Mouse (Mus musculus) ES-E14 (cell line): ENCODE measurements around the gene Slc25a12.
"Not testable (repeated sequence)": the region's sequence is repeated elsewhere in the genome, so short reads cannot be mapped to it uniquely, and the experiment has no call there.

Source experiments
- CHD2 ChIP-seq: IDR thresholded peaks from 2 replicates; pipeline ENCODE4 v1.6.1; 2014; ENCODE audit warnings: mild to moderate bottlenecking, low read depth, low read length, inconsistent platforms
- HCFC1 ChIP-seq: IDR thresholded peaks from 2 replicates; pipeline ENCODE4 v1.6.1; 2012; ENCODE audit warnings: low read length, inconsistent platforms, borderline replicate concordance; ENCODE audit not compliant: insufficient read depth
- MAFK ChIP-seq: IDR thresholded peaks from 2 replicates; pipeline ENCODE4 v1.6.1; 2014; ENCODE audit warnings: mild to moderate bottlenecking, low read depth, low read length, inconsistent platforms; ENCODE audit not compliant: insufficient read depth
- ZC3H11A ChIP-seq: IDR thresholded peaks from 2 replicates; pipeline ENCODE4 v1.6.1; 2012; ENCODE audit warnings: low read depth, mild to moderate bottlenecking, inconsistent platforms, low read length, borderline replicate concordance

DNA sequence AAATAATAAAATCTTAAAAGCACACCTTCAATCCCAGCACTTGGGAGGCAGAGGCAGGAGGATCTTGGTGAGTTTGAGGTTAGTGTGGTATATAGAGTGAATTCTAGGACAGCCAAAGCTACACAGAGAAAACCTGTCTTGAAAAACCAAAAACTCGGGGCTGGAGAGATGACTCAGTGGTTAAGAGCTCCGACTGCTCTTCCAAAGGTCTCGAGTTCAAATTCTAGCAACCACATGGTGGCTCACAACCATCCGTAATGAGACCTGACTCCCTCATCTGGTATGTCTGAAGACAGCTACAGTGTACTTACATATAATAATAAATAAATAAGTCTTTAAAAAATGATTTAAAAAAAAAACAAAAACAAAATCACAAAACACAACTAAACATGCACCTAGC is 4.7 kb upstream of the Slc25a12 start:
- not testable (repeated sequence) for TF ChIP-seq ZC3H11A, MAFK, CHD2, HCFC1
